Mouse (Mus musculus) lung, postnatal 0 days (tissue): ENCODE data around the gene Rasal3. TPM values are rescaled to one million over a fixed set of nuclear protein-coding genes. Genes with fewer than 3 reads are reported as not detected.

Source experiments
- ATAC-seq: fragments of 200-750 bp; cut with Nextera tagmentation; 2 replicates; pipeline ENCODE4 v1.8.0; 2017; ENCODE audit warnings: moderate library complexity
- DNase-seq: peaks from one replicate; pipeline ENCODE4 v3.0.0-alpha.2; 2016; ENCODE audit warnings: low spot score
- H3K27ac ChIP-seq: fragments of 300-500 bp; sonication (generic); 2 replicates; pipeline ENCODE4 v1.5.1; 2014; ENCODE audit warnings: antibody characterized with exemption, mild to moderate bottlenecking, low read length, mixed read lengths
- H3K27me3 ChIP-seq: fragments of 300-500 bp; sonication (generic); replicated peaks from 2 replicates; pipeline ENCODE4 v1.6.1; 2014; ENCODE audit warnings: low read length, mixed read lengths; ENCODE audit not compliant: insufficient read depth
- H3K36me3 ChIP-seq: fragments of 300-500 bp; sonication (generic); 2 replicates; pipeline ENCODE4 v1.6.1; 2014; ENCODE audit warnings: low read length, mixed read lengths; ENCODE audit not compliant: insufficient read depth
- H3K4me1 ChIP-seq: fragments of 300-500 bp; sonication (generic); 2 replicates; pipeline ENCODE4 v1.6.1; 2014; ENCODE audit warnings: antibody characterized with exemption, low read depth, low read length, mixed read lengths; ENCODE audit not compliant: insufficient read depth
- H3K4me2 ChIP-seq: fragments of 300-500 bp; sonication (generic); replicated peaks from 2 replicates; pipeline ENCODE4 v1.6.1; 2014; ENCODE audit warnings: low read depth, mild to moderate bottlenecking, low read length, moderate library complexity, mixed read lengths
- H3K4me3 ChIP-seq: fragments of 300-500 bp; sonication (generic); 2 replicates; pipeline ENCODE4 v1.5.1; 2014; ENCODE audit warnings: low read depth, low read length
- H3K9ac ChIP-seq: fragments of 300-500 bp; sonication (generic); replicated peaks from 2 replicates; pipeline ENCODE4 v1.6.1; 2014; ENCODE audit warnings: low read depth, mild to moderate bottlenecking
- H3K9me3 ChIP-seq: fragments of 300-500 bp; sonication (generic); 2 replicates; pipeline ENCODE4 v1.6.1; 2016; ENCODE audit warnings: low read length, mixed read lengths
- CTCF ChIP-seq: IDR thresholded peaks from 2 replicates; pipeline ENCODE4 v1.5.1; 2016; ENCODE audit warnings: antibody characterized with exemption, mild to moderate bottlenecking
- EP300 ChIP-seq: IDR thresholded peaks from 2 replicates; pipeline ENCODE4 v1.6.1; 2016; ENCODE audit warnings: antibody characterized with exemption, mild to moderate bottlenecking, control low read depth
- whole genome bisulfite sequencing: fragments of 180-500 bp; shearing (Covaris S2); extraction: QIAGEN DNeasy Blood & Tissue Kit; methylation state at CpG from one replicate; pipeline ENCODE4 v1.1.7; 2014; 5-methylcytosine and 5-hydroxymethylcytosine counted together
- polyA plus RNA-seq: library from polyadenylated mRNA; unstranded; fragments of >200 nt; fragmentation: Nextera tagmentation; extraction: Ambion mirVana; gene quantifications from 2 replicates; pipeline ENCODE4 v1.2.1, GENCODE M21; 2015

Rasal3 gene
- polyA plus RNA-seq, 1 experiment from 2014 or later: 1.2 TPM

DNA sequence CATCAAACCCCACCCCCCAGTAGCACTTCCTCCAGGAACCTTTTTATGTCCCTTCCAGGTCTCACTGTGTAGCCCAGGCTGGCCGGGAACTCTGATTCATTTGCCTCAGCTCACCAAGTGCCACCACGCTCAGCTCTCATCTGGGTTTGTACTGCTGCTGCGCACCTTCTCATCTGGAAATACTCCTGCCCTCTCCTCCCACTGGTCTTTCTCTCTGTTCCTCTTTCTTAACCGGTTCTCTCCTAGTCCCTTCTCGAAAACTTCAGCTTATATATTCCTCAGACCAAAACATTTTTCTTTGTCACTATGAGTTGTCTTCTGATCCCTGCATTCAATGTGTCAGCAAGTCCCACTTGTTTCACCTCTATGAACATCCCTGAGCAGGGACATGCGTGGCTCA is 39.9 kb upstream of the Rasal3 start:
- no peak overlapping the region for H3K4me3 ChIP-seq
- H3K36me3 ChIP-seq: no peaks in the 10 kb centered on the region
- H3K9ac ChIP-seq: no peak overlapping the region
- H3K9me3 ChIP-seq: no peaks in the 10 kb centered on the region
- no peak overlapping the region for H3K4me2 ChIP-seq
- no peak for TF ChIP-seq EP300
- TF ChIP-seq CTCF: no peak
- no peak for DNase-seq
- H3K4me1 ChIP-seq: no peaks in the 10 kb centered on the region
- ATAC-seq: no peak
- no peaks in the 10 kb centered on the region for H3K27me3 ChIP-seq
- H3K27ac ChIP-seq: no peak overlapping the region
- 60% methylated on average over 6 of the region's 6 CpGs for WGBS

DNA sequence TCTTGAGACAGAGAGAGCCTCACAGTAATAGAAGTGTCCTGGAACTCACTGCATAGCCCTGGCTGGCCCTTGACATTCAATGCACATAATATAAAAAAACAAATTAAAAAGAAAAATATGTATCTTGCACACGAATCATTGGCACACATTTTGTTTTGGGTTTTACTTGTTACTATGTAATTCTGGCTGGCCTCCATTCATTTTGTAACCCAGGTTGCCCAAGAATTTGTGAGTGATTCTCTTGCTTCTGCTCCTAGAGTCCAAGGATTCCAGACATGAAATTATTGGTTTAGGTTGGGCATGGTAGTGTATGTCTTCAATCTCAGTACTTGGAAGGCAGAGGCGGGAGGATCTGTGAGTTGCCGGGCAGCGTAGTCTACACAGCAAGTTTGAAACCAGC is 33.7 kb upstream of the Rasal3 start:
- TF ChIP-seq CTCF (no peak), EP300 (no peak)
- no peaks in the 10 kb centered on the region for H3K27me3 ChIP-seq
- ATAC-seq: no peak
- H3K4me1 ChIP-seq: no peaks in the 10 kb centered on the region
- 88% methylated on average over 4 of the region's 4 CpGs for WGBS
- no peaks in the 10 kb centered on the region for H3K9me3 ChIP-seq
- DNase-seq: no peak
- no peak overlapping the region for H3K4me2 ChIP-seq
- no peak overlapping the region for H3K9ac ChIP-seq
- no peak overlapping the region for H3K27ac ChIP-seq
- H3K4me3 ChIP-seq: no peak overlapping the region
- no peaks in the 10 kb centered on the region for H3K36me3 ChIP-seq

DNA sequence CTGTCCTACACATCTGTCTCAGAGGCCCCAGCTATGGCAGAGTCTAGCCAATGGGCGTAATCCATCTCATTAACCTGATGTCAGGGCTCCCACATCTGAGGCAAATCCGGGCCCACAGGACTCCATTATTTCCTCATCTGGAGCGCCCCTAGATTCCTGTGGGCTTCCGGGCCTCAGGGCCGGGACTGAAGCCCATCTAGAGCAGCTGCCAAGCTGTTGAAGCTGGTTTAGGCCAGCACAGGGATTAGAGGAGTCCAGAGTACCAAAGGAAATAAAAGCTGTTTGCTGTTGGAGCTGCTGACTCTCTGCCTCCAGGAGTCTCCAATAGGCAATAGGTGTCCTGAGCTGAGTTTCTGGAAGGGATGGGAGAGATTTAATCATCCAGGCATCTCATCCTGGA is 31.8 kb upstream of the Rasal3 start:
- Histone ChIP-seq H3K27me3 (no peaks in the 10 kb centered on the region), H3K4me3 (no peak overlapping the region), H3K4me2 (no peak overlapping the region), H3K27ac (no peak overlapping the region), H3K9me3 (no peaks in the 10 kb centered on the region), H3K4me1 (no peaks in the 10 kb centered on the region), H3K9ac (no peak overlapping the region), H3K36me3 (no peaks in the 10 kb centered on the region)
- 67% methylated on average over 5 of the region's 5 CpGs for WGBS
- ATAC-seq (no peak), DNase-seq (no peak)
- no peak for TF ChIP-seq CTCF
- TF ChIP-seq EP300: no peak

DNA sequence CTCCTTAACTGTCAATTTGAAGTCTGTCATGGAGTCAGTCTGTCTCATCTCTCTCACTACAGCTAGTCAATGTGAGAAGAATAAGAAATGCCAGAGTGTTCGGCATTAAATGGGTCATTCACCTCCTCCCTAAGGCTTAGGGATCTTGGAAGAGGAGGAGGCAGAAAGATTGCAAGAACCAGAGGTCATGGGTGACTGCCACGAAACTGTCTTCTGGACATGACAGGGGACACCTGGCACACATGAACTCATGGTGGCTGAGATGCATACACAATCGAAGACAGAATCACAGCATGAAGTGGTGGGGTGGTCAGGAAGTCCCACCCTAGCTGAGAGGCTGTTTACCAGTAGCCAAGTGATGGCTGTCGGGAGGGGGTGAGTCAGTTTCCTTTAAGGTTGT is 30.9 kb upstream of the Rasal3 start:
- TF ChIP-seq CTCF: no peak
- no peak for TF ChIP-seq EP300
- no peak for DNase-seq
- H3K36me3 ChIP-seq: no peaks in the 10 kb centered on the region
- no peak for ATAC-seq
- H3K9ac ChIP-seq: no peak overlapping the region
- H3K9me3 ChIP-seq: no peaks in the 10 kb centered on the region
- no peak overlapping the region for H3K27ac ChIP-seq
- WGBS: 40% methylated on average over 4 of the region's 4 CpGs
- no peaks in the 10 kb centered on the region for H3K27me3 ChIP-seq
- H3K4me2 ChIP-seq: no peak overlapping the region
- H3K4me3 ChIP-seq: no peak overlapping the region
- no peaks in the 10 kb centered on the region for H3K4me1 ChIP-seq

DNA sequence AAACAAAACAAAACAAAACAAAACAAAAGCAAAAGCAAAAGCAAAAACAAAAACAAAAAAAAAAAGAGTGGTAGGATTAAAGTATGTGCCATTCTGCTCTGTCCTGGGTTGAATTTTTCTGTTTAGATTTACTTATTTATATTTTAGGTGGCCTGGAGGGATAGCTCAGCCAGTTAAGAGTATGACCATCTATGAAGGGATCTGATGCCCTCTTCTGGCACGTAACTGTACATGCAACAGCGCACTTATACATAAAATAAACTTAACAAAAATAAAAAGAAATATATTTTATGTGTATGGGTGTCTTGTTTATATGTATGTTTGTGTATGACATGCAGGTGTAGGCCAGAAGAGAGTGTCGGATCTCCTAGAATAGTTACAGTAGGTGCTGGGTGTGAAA is 28.6 kb upstream of the Rasal3 start:
- Histone ChIP-seq H3K27ac (no peak overlapping the region), H3K4me2 (no peak overlapping the region), H3K4me1 (no peaks in the 10 kb centered on the region), H3K9ac (no peak overlapping the region), H3K9me3 (no peaks in the 10 kb centered on the region), H3K4me3 (no peak overlapping the region), H3K27me3 (no peaks in the 10 kb centered on the region), H3K36me3 (no peaks in the 10 kb centered on the region)
- no peak for TF ChIP-seq EP300
- TF ChIP-seq CTCF: peak; percentile 68
- ATAC-seq: no peak
- peak; percentile 76 for DNase-seq
- WGBS: 49% methylated on average over 3 of the region's 3 CpGs

DNA sequence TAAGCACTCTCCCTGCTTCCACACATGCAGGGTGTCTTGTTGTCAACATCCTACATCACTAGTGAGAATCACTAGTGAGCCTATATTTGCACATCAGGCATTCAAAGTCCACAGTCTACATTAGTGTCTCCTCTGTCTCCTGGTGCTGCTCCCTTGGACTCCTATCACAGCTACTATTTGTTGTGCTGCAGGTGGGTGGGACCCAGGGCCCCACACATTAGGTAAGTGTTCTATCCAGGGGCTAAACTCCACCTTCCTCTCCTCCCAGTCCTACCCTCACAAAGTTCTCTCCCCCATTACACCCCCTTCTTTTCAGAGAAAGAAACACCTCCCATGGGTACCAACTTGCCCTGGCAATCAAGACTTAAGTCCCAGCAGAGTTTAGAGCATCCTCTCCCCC is 23.2 kb upstream of the Rasal3 start:
- TF ChIP-seq EP300: no peak
- no peak for TF ChIP-seq CTCF
- no peaks in the 10 kb centered on the region for H3K36me3 ChIP-seq
- H3K4me2 ChIP-seq: no peak overlapping the region
- no peak overlapping the region for H3K27ac ChIP-seq
- H3K4me3 ChIP-seq: no peak overlapping the region
- no peaks in the 10 kb centered on the region for H3K4me1 ChIP-seq
- DNase-seq: no peak
- H3K9ac ChIP-seq: no peak overlapping the region
- no peaks in the 10 kb centered on the region for H3K9me3 ChIP-seq
- H3K27me3 ChIP-seq: no peaks in the 10 kb centered on the region
- ATAC-seq: no peak

DNA sequence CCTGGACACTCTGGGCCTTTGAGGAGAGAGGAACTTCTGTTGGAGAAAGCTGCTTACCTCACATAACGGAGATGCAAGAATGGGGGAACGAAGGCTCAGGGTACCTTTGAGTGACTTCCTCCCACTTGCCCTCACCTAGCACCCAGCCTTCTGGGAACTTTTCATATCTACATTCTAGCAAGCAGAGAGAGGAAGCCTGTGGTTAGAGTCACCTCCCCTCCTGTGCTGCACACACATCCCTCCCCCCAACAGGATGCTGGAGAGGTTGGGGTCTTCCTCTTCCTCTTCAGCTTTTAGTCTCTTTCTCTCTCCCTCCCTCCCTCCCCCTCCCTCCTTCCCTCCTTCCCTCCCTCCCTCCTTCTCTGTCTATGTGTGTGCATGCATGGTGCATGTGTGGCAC is 20.7 kb upstream of the Rasal3 start, which contains the start of gene Pglyrp2:
Gene Pglyrp2 (minus strand): TSS at position 134 of the 400 bp plus-strand sequence.
- Histone ChIP-seq H3K36me3 (no peaks in the 10 kb centered on the region), H3K27ac (no peak within 1 kb of the TSS), H3K27me3 (no peaks in the 10 kb centered on the region), H3K9ac (no peak within 1 kb of the TSS), H3K4me2 (no peak within 1 kb of the TSS), H3K9me3 (no peaks in the 10 kb centered on the region), H3K4me3 (no peak within 1 kb of the TSS), H3K4me1 (no peaks in the 10 kb centered on the region)
- TF ChIP-seq EP300 (no peak), CTCF (no peak)
- WGBS: 83% methylated on average over 2 of the region's 2 CpGs
- DNase-seq (no peak), ATAC-seq (no peak)
